1 mouse cellular context compared by ENCODE assay signal in the genomic region with DNA sequence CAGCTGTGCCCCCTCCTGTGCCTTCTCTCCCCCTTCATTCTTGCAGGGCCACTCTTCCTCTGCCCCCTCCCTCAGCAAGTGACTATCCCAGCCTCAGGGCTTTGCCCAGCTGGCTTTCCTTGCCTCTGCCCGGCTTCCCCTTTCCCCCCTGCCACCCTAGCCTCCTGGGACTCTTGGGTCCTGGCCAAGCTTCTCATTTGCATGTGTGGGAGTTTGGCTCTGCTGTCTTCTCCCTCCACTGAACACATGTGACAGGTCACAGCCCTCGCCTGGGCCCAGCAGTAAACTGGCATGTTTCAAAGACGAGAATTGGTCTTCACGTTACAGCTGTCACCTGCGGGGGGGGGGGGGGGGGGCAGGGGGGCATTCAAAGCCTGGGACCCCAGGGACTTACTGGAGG.
A peak's percentile ranks its signal among the peaks of the same experiment; 100 is the strongest.
TF ChIP-seq lines count a peak whose summit lies in the region.

No protein-coding gene starts in this region.

TF ChIP-seq in CH12.LX, 34 proteins besides CTCF, POLR2A, EP300 and RAD21 (continued from another document):
- TF ChIP-seq MXI1 (IDR thresholded peaks at IDR 0.05; ENCODE audit: low read depth, low read length) (peak; percentile 43; the same call in 1 of the 2 replicates), GABPA (IDR thresholded peaks at IDR 0.05; ENCODE audit: insufficient replicate concordance, low read depth, low read length) (no peak), RCOR1 (conservative IDR thresholded peaks at IDR 0.05; ENCODE audit: low read depth, low read length) (no peak), SMC3 (IDR thresholded peaks at IDR 0.05; ENCODE audit: low read depth, low read length) (no peak), ZC3H11A (IDR thresholded peaks at IDR 0.05; ENCODE audit: low read depth, low read length) (no peak), CHD2 (IDR thresholded peaks at IDR 0.05; ENCODE audit: low read length) (no peak), USF2 (conservative IDR thresholded peaks at IDR 0.05; ENCODE audit: low read depth, low read length) (no peak), MAX (IDR thresholded peaks at IDR 0.05; ENCODE audit: low read length) (peak; percentile 83), MAFK (IDR thresholded peaks at IDR 0.05; ENCODE audit: insufficient replicate concordance, low read length) (no peak), KAT2A (IDR thresholded peaks at IDR 0.05; ENCODE audit: insufficient replicate concordance, low read length) (no peak), POLR2AphosphoS2 (IDR thresholded peaks at IDR 0.05; ENCODE audit: low read depth, low read length) (no peak), PAX5 (IDR thresholded peaks at IDR 0.05; ENCODE audit: low read length) (no peak), BHLHE40 (IDR thresholded peaks at IDR 0.05; ENCODE audit: low read depth, low read length) (peak; percentile 64), ZMIZ1 (IDR thresholded peaks at IDR 0.05; ENCODE audit: low read depth, low read length) (no peak), JUN (IDR thresholded peaks at IDR 0.05; ENCODE audit: insufficient read depth, low read depth, low read length) (no peak), TBP (conservative IDR thresholded peaks at IDR 0.05; ENCODE audit: low read depth, low read length) (no peak)
